Mouse (Mus musculus) stomach, postnatal 0 days (tissue): Measurements from ENCODE around the gene Osbp2. TPM values are rescaled to one million over a fixed set of nuclear protein-coding genes. Genes with fewer than 3 reads are reported as not detected.
A peak's percentile ranks its signal among the peaks of the same experiment; 100 is the strongest.

Source experiments
- ATAC-seq: fragments of 200-750 bp; cut with Nextera tagmentation; 2 replicates; pipeline ENCODE4 v1.8.0; 2017; ENCODE audit not compliant: low FRiP score, low TSS enrichment
- DNase-seq: peaks from one replicate; pipeline ENCODE4 v3.0.0-alpha.2; 2016; ENCODE audit warnings: low spot score
- H3K27ac ChIP-seq: fragments of 300-500 bp; sonication (generic); replicated peaks from 2 replicates; pipeline ENCODE4 v1.5.1; 2014; ENCODE audit warnings: mild to moderate bottlenecking, control low read depth
- H3K27me3 ChIP-seq: fragments of 300-500 bp; sonication (generic); 2 replicates; pipeline ENCODE4 v1.6.1; 2014; ENCODE audit warnings: low read length; ENCODE audit not compliant: control insufficient read depth, insufficient read depth
- H3K36me3 ChIP-seq: fragments of 300-500 bp; sonication (generic); 2 replicates; pipeline ENCODE4 v1.6.1; 2014; ENCODE audit warnings: low read length, mixed read lengths; ENCODE audit not compliant: control insufficient read depth, insufficient read depth
- H3K4me1 ChIP-seq: fragments of 300-500 bp; sonication (generic); replicated peaks from 2 replicates; pipeline ENCODE4 v1.6.1; 2014; ENCODE audit warnings: antibody characterized with exemption; ENCODE audit not compliant: control insufficient read depth, insufficient read depth
- H3K4me2 ChIP-seq: fragments of 300-500 bp; sonication (generic); replicated peaks from 2 replicates; pipeline ENCODE4 v1.6.1; 2014; ENCODE audit warnings: low read depth, mild to moderate bottlenecking, control low read depth, moderate library complexity
- H3K4me3 ChIP-seq: fragments of 300-500 bp; sonication (generic); 2 replicates; pipeline ENCODE4 v1.5.1; 2014; ENCODE audit warnings: low read depth, low read length, control low read depth
- H3K9ac ChIP-seq: fragments of 300-500 bp; sonication (generic); 2 replicates; pipeline ENCODE4 v1.6.1; 2014; ENCODE audit warnings: mild to moderate bottlenecking, low read length, control low read depth, mixed read lengths
- H3K9me3 ChIP-seq: fragments of 300-500 bp; sonication (generic); 2 replicates; pipeline ENCODE4 v1.6.1; 2016; ENCODE audit warnings: low read length; ENCODE audit not compliant: control insufficient read depth
- CTCF ChIP-seq: IDR thresholded peaks from 2 replicates; pipeline ENCODE4 v1.5.1; 2016; ENCODE audit warnings: antibody characterized with exemption, low read depth, mild to moderate bottlenecking, moderate library complexity
- EP300 ChIP-seq: optimal IDR thresholded peaks from 2 replicates; pipeline ENCODE3; 2016; ENCODE audit warnings: antibody characterized with exemption
- WGBS: fragments of 180-500 bp; shearing (Covaris S2); extraction: QIAGEN DNeasy Blood & Tissue Kit; methylation state at CpG from one replicate; pipeline ENCODE4 v1.1.7; 2014; 5-methylcytosine and 5-hydroxymethylcytosine counted together
- polyA plus RNA-seq: library from polyadenylated mRNA; unstranded; fragments of >200 nt; fragmentation: Nextera tagmentation; extraction: Ambion mirVana; gene quantifications from 2 replicates; pipeline ENCODE4 v1.2.1, GENCODE M21; 2015

The Osbp2 gene
- polyA plus RNA-seq, 1 experiment from 2014 or later, result 0.42 TPM

DNA sequence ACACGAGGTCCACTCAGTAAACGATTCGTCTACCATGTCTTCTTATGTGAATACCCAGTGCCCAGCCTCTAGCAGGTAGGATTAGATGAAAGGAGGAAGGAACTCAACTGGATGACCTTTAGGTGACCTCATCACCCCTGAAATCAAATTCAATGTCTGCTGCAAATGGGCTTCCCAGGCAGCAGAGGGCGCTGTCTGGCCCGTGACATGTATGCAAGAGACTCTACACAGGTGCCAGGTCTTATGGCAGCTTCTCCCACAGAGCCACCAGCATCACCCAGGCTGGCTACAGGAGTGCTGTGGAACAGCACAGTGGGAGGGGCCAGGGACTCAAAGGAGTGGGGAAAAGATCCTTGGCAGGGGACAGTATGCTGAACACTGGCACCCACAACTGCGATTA, 92.4 kb downstream of the Osbp2 start:
- Histone ChIP-seq H3K9ac (no peak overlapping the region), H3K27ac (no peak overlapping the region), H3K9me3 (no peaks in the 10 kb centered on the region), H3K4me2 (no peak overlapping the region), H3K36me3 (no peaks in the 10 kb centered on the region), H3K4me1 (no peaks in the 10 kb centered on the region), H3K4me3 (no peak overlapping the region), H3K27me3 (peaks cover 10% of the 10 kb centered on the region; the same call in 1 of the 2 replicates)
- ATAC-seq, result no peak
- DNase-seq, result no peak
- TF ChIP-seq EP300 (no peak), CTCF (peak; percentile 55)
- 44% methylated on average over 6 of the region's 6 CpGs for WGBS

- Histone ChIP-seq H3K27ac (no peak overlapping the region), H3K9me3 (no peaks in the 10 kb centered on the region), H3K9ac (no peak overlapping the region), H3K4me2 (no peak overlapping the region), H3K4me1 (no peaks in the 10 kb centered on the region), H3K4me3 (no peak overlapping the region), H3K36me3 (no peaks in the 10 kb centered on the region), H3K27me3 (no peaks in the 10 kb centered on the region)
- ATAC-seq, result no peak
- WGBS, result 71% methylated on average over 5 of the region's 5 CpGs
- no peak for DNase-seq
- TF ChIP-seq EP300 (no peak), CTCF (no peak)
These were observed 95.9 kb downstream of the Osbp2 start for GRCm38 (mm10) chr11:3767830-3768229.

GRCm38 (mm10) chr11:3766964-3767363, 96.7 kb downstream of the Osbp2 start:
- 77% methylated on average over 8 of the region's 8 CpGs for whole genome bisulfite sequencing
- Histone ChIP-seq H3K27ac (no peak overlapping the region), H3K4me2 (no peak overlapping the region), H3K4me3 (no peak overlapping the region), H3K27me3 (0 out of 2 replicates have a peak, but pooled peaks cover 2% of the 10 kb centered on the region), H3K9me3 (no peaks in the 10 kb centered on the region), H3K9ac (no peak overlapping the region), H3K4me1 (no peaks in the 10 kb centered on the region), H3K36me3 (no peaks in the 10 kb centered on the region)
- ATAC-seq (no peak), DNase-seq (no peak)
- TF ChIP-seq EP300, result no peak
- no peak for TF ChIP-seq CTCF

- Histone ChIP-seq H3K9me3 (no peaks in the 10 kb centered on the region), H3K4me3 (no peak overlapping the region), H3K9ac (no peak overlapping the region), H3K4me1 (peaks cover 2% of the 10 kb centered on the region; the same call in 1 of the 2 replicates), H3K4me2 (no peak overlapping the region), H3K27ac (no peak overlapping the region), H3K36me3 (no peaks in the 10 kb centered on the region), H3K27me3 (0 out of 2 replicates have a peak, but pooled peaks cover 2% of the 10 kb centered on the region)
- no peak for TF ChIP-seq EP300
- no peak for TF ChIP-seq CTCF
- DNase-seq, result no peak
- ATAC-seq, result no peak
- WGBS, result 68% methylated on average over 4 of the region's 4 CpGs
These were observed 99.4 kb downstream of the Osbp2 start for GRCm38 (mm10) chr11:3764352-3764751.

- no peak for DNase-seq
- H3K27me3 ChIP-seq, result 0 out of 2 replicates have a peak, but pooled peaks cover 2% of the 10 kb centered on the region
- ATAC-seq, result peak; percentile 47; the same call in 1 of the 2 replicates
These were observed 101.8 kb downstream of the Osbp2 start for GRCm38 (mm10) chr11:3761775-3762501.

DNA sequence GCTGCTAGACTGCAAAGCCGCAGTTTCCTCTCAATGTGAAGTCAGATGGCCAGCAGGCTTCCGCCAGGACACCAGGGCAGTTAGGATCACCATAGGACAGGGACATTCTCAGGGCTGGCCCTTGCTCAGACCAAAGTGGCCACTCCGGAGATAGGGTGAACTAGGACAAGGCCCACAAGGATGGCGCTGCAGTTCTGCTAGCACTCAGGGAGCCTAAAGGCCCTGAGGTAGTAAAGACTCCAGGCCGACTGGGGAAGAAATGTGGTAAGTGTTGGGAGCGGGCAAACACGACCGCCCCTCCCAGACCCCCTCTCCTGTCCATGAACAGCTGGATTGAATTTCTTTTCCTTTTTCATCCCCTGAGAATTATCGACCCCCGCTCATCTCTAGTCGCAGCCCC, 102.4 kb downstream of the Osbp2 start:
- H3K4me3 ChIP-seq, result peak overlapping the region; percentile 51
- no peak overlapping the region; the same call in 1 of the 2 replicates for H3K9ac ChIP-seq
- H3K4me1 ChIP-seq, result peaks cover 2% of the 10 kb centered on the region; the same call in 1 of the 2 replicates
- no peaks in the 10 kb centered on the region for H3K9me3 ChIP-seq
- H3K27ac ChIP-seq, result no peak overlapping the region
- peak overlapping the region; percentile 96 for H3K4me2 ChIP-seq
- TF ChIP-seq CTCF, result no peak
- no peak for TF ChIP-seq EP300
- H3K36me3 ChIP-seq, result no peaks in the 10 kb centered on the region
- ATAC-seq, result no peak
- 20% methylated on average over 11 of the region's 11 CpGs for WGBS
- no peak for DNase-seq
- H3K27me3 ChIP-seq, result 0 out of 2 replicates have a peak, but pooled peaks cover 2% of the 10 kb centered on the region

More at GRCm38 (mm10) chr11:3761775-3762501, 101.8 kb downstream of the Osbp2 start:
- Histone ChIP-seq H3K36me3 (no peaks in the 10 kb centered on the region), H3K27ac (no peak overlapping the region), H3K9ac (peak overlapping the region; percentile 51; the same call in 1 of the 2 replicates), H3K4me1 (peaks cover 2% of the 10 kb centered on the region; the same call in 1 of the 2 replicates), H3K4me3 (peak overlapping the region; percentile 51), H3K4me2 (peak overlapping the region; percentile 96), H3K9me3 (no peaks in the 10 kb centered on the region)
- TF ChIP-seq CTCF (no peak; the same call in 1 of the 2 replicates), EP300 (no peak)
- WGBS, result under 1% methylated on average over 87 of the region's 90 CpGs
